Mouse (Mus musculus) embryo, embryonic 11.5 days (tissue): ENCODE measurements at regions not wholly inside any gene's neighbourhood (a gene's known extent, or its start where the extent isn't known, plus 50 kb on each side); places are given as distances from the start of the nearest gene placed in this dataset.

Source experiments
- DNase-seq: peaks from one replicate; pipeline ENCODE4 v3.0.0-alpha.2; 2012; ENCODE audit warnings: low read depth, low spot score

GRCm38 (mm10) chr14:55406146-55406545, 72.4 kb upstream of the Dhrs4 start:
- DNase-seq: no peak
